Mouse (Mus musculus) neural tube, embryonic 14.5 days (tissue): Measurements from ENCODE around the gene Zzz3. TPM values are rescaled to one million over a fixed set of nuclear protein-coding genes. Genes with fewer than 3 reads are reported as not detected.

Experiments used
- ATAC-seq: fragments of 200-750 bp; cut with Nextera tagmentation; 2 replicates; pipeline ENCODE4 v1.8.0; 2017; ENCODE audit warnings: low read depth, mild to moderate bottlenecking, moderate TSS enrichment, moderate library complexity
- H3K27ac ChIP-seq: fragments of 300-500 bp; sonication (generic); 2 replicates; pipeline ENCODE4 v1.5.1; 2014; ENCODE audit warnings: low read depth, mild to moderate bottlenecking, control low read depth, low read length, moderate library complexity, mixed read lengths
- H3K27me3 ChIP-seq: fragments of 300-500 bp; sonication (generic); 2 replicates; pipeline ENCODE4 v1.6.1; 2014; ENCODE audit warnings: low read length; ENCODE audit not compliant: control insufficient read depth, insufficient read depth
- H3K36me3 ChIP-seq: fragments of 300-500 bp; sonication (generic); 2 replicates; pipeline ENCODE4 v1.6.1; 2014; ENCODE audit warnings: low read length, mixed read lengths; ENCODE audit not compliant: control insufficient read depth, insufficient read depth
- H3K4me1 ChIP-seq: fragments of 300-500 bp; sonication (generic); 2 replicates; pipeline ENCODE4 v1.6.1; 2014; ENCODE audit warnings: low read length; ENCODE audit not compliant: control insufficient read depth, insufficient read depth
- H3K4me2 ChIP-seq: fragments of 300-500 bp; sonication (generic); 2 replicates; pipeline ENCODE4 v1.6.1; 2014; ENCODE audit warnings: mild to moderate bottlenecking, low read depth, low read length, control low read depth
- H3K4me3 ChIP-seq: fragments of 300-500 bp; sonication (generic); 2 replicates; pipeline ENCODE4 v1.5.1; 2014; ENCODE audit warnings: low read depth, low read length, control low read depth, mixed read lengths
- H3K9ac ChIP-seq: fragments of 300-500 bp; sonication (generic); replicated peaks from 2 replicates; pipeline ENCODE4 v1.6.1; 2014; ENCODE audit warnings: low read depth, mild to moderate bottlenecking, control low read depth, low read length, mixed read lengths
- H3K9me3 ChIP-seq: fragments of 300-500 bp; sonication (generic); 2 replicates; pipeline ENCODE4 v1.6.1; 2016; ENCODE audit warnings: low read length; ENCODE audit not compliant: control insufficient read depth
- WGBS: fragments of 180-500 bp; shearing (Covaris S2); extraction: QIAGEN DNeasy Blood & Tissue Kit; methylation state at CpG from one replicate; pipeline ENCODE4 v1.1.7; 2014; 5-methylcytosine and 5-hydroxymethylcytosine counted together
- polyA plus RNA-seq: library from polyadenylated mRNA; unstranded; fragments of >200 nt; fragmentation: Nextera tagmentation; extraction: Ambion mirVana; gene quantifications from 2 replicates; pipeline ENCODE4 v1.2.1, GENCODE M21; 2014

Zzz3 gene
- polyA plus RNA-seq, 1 experiment from 2014 or later, result 36.3 TPM

DNA sequence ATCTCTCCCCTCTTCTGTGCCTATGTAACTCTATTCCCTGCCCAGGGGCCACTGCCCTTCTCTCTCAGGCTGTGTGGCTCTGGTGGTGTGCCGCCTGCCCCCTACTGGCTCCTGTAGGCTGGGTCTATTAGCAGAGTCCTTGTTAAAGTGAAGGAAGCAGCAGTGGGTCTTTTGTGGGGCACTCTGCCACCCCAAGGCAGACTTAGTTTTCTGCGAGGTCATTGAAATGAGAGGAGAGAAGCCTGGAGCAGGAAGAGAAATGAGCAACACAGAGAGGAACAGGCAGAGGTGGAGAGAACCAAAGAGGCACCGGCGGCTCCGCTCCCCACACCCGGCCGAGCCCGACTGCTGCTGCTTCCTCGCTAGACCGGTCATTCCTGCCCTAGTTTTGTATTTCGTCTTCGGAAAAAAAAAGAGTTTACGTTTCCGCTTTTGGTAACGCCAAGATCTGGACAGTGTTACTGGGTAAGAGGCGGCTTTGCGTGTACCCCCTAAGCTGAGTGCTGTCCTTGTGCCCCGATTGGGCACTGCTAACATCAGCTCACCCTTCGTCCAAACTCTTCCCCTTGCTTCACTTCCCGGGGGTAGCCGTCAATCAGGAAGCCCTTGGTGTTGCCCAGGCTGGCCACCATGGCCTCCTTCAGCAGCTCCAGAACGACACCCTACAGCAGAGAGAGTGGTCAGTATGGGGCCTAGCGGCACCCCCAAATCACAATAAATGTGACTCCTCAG lies 82.7 kb downstream of the Zzz3 start:
- Histone ChIP-seq H3K4me3 (peak overlapping the region; percentile 17; the same call in 1 of the 2 replicates), H3K9me3 (no peaks in the 10 kb centered on the region), H3K4me2 (peak overlapping the region; percentile 49), H3K36me3 (no peaks in the 10 kb centered on the region), H3K27ac (no peak overlapping the region), H3K27me3 (no peaks in the 10 kb centered on the region), H3K9ac (no peak overlapping the region), H3K4me1 (peaks cover 5% of the 10 kb centered on the region; the same call in 1 of the 2 replicates)
- ATAC-seq, result peak; percentile 71
- WGBS, result 4% methylated on average over 23 of the region's 23 CpGs

DNA sequence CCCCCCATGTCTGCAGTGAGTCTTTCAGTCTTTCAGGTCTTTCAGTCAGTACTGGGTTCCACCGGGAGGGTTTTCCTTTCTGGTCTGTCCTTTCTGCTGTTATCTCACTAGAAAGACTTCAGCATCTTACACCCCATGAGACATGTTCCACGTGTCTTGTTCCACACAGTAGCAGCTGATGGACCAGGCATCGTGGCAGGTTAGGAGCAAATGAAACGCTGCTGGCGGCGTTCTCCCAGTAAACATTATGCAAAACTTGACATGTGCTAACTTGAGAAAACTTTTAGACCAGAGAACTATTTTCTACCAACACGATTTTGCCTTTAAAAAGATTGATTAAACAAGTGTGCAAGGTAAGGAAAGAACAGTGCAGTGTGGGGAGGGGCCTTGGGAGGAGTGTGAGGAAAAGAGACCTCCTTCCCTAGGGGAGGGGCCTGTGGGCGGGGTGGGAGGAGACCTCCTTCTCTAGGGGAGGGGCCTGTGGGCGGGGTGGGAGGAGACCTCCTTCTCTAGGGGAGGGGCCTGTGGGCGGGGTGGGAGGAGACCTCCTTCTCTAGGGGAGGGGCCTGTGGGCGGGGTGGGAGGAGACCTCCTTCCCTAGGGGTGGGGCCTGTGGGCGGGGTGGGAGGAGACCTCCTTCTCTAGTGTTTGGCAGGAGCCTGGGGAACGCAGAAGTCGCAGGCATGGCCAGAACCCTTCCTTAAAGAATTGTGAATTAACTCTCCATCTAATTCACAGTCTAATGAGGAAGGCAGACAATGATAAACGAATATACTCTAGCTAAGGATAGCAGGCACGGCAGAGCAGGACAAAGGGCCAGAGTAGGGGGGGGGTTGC lies 83.5 kb downstream of the Zzz3 start:
- Histone ChIP-seq H3K4me3 (peak overlapping the region; percentile 17; the same call in 1 of the 2 replicates), H3K36me3 (no peaks in the 10 kb centered on the region), H3K9me3 (no peaks in the 10 kb centered on the region), H3K27me3 (no peaks in the 10 kb centered on the region), H3K9ac (no peak overlapping the region), H3K4me2 (peak overlapping the region; percentile 49), H3K27ac (no peak overlapping the region), H3K4me1 (peaks cover 7% of the 10 kb centered on the region; the same call in 1 of the 2 replicates)
- 4% methylated on average over 14 of the region's 16 CpGs for WGBS
- ATAC-seq, result peak; percentile 50

DNA sequence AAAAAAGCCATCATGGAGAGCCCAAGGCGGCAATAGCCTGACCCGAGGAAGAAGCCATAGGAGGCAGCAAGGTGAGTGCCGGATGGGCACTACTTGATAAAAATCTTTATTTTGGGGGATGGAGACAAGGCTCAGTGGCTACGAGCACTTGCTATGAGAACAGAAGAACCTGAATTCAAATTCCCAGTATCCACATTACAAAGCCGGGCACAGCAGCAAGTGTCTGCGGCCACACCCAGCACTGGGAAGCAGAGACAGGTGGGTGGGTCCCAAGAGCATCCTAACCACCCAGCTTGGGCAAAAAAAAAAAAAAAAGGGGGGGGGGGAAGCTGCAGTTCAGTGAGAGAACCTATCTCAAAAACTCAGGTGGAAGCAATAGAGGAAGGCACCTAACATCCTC lies 85.1 kb downstream of the Zzz3 start:
- no peaks in the 10 kb centered on the region for H3K9me3 ChIP-seq
- peaks cover 13% of the 10 kb centered on the region; the same call in 1 of the 2 replicates for H3K4me1 ChIP-seq
- H3K27ac ChIP-seq, result no peak overlapping the region
- no peaks in the 10 kb centered on the region for H3K27me3 ChIP-seq
- 92% methylated on average over 6 of the region's 6 CpGs for WGBS
- H3K4me2 ChIP-seq, result no peak overlapping the region
- no peak overlapping the region for H3K4me3 ChIP-seq
- H3K9ac ChIP-seq, result no peak overlapping the region
- no peak for ATAC-seq
- H3K36me3 ChIP-seq, result no peaks in the 10 kb centered on the region

DNA sequence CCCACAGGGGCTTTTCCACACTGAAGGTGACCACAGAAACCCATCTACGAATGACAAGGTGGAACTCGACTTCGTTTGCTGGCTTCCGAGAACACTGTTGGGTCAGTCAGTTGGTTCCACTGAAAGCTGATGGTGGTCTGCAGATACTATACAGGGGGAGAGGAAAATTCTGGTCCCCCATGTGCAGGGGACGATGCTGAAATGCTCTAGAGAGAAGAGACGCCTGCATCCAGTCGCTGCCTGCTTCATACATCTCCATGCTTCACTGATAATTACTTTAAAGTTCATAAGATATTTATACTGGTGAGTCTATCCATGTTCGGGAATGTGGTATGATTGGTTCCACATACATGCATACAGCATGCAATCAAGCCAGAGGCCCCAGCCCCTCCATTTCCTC lies 86.9 kb downstream of the Zzz3 start:
- Histone ChIP-seq H3K9me3 (no peaks in the 10 kb centered on the region), H3K4me1 (peaks cover 13% of the 10 kb centered on the region; the same call in 1 of the 2 replicates), H3K9ac (no peak overlapping the region), H3K27ac (no peak overlapping the region), H3K4me2 (no peak overlapping the region), H3K4me3 (no peak overlapping the region), H3K36me3 (no peaks in the 10 kb centered on the region), H3K27me3 (no peaks in the 10 kb centered on the region)
- WGBS, result 69% methylated on average over 8 of the region's 8 CpGs
- no peak for ATAC-seq

DNA sequence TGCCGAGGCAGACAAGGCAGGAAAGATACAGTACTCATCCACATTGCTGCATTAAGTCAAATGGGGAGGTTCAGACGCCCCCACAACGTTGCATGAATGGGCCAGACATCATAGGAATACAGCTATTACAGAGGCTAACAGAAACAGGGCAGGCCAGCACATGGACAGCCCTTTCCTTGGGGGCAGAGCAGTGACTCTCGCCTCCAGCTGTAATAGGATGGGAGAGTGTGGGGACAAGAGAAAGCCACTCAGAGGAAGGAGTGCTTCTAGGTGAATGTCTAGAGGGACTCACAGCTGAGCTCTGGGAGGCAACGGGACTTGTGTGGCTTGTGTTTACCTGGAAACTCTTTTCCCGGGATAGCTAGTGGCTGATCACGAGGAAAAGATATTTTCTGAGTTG lies 88.5 kb downstream of the Zzz3 start:
- Histone ChIP-seq H3K27ac (peak overlapping the region; percentile 64), H3K4me1 (peaks cover 8% of the 10 kb centered on the region; the same call in 1 of the 2 replicates), H3K4me3 (no peak overlapping the region), H3K9me3 (no peaks in the 10 kb centered on the region), H3K4me2 (no peak overlapping the region), H3K9ac (no peak overlapping the region), H3K27me3 (no peaks in the 10 kb centered on the region), H3K36me3 (no peaks in the 10 kb centered on the region)
- ATAC-seq, result no peak
- WGBS, result 44% methylated on average over 7 of the region's 7 CpGs

DNA sequence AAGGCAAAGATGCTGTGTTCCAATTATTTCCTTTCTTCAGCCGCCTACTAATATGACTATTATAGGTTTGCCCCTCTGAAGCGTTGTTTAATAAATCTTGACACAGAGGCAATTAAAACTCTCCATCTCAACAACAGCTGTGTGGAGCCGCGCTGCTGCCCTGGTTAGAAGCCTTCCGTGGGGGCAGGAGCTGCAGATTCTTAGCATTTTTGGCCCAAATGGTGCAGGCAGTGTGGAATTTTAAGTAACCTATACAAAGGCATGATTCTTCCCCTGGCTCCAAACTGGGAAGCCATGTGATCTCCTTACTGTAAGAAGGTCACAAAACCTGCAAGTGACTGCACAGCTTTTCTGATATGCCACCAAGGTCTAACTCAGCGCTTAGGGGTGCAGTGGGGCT lies 88.9 kb downstream of the Zzz3 start:
- Histone ChIP-seq H3K9me3 (no peaks in the 10 kb centered on the region), H3K27ac (peak overlapping the region; percentile 16), H3K27me3 (no peaks in the 10 kb centered on the region), H3K4me2 (no peak overlapping the region), H3K9ac (no peak overlapping the region), H3K4me1 (peaks cover 8% of the 10 kb centered on the region; the same call in 1 of the 2 replicates), H3K4me3 (no peak overlapping the region), H3K36me3 (no peaks in the 10 kb centered on the region)
- peak; percentile 50; the same call in 1 of the 2 replicates for ATAC-seq
- WGBS, result 40% methylated on average over 6 of the region's 6 CpGs

DNA sequence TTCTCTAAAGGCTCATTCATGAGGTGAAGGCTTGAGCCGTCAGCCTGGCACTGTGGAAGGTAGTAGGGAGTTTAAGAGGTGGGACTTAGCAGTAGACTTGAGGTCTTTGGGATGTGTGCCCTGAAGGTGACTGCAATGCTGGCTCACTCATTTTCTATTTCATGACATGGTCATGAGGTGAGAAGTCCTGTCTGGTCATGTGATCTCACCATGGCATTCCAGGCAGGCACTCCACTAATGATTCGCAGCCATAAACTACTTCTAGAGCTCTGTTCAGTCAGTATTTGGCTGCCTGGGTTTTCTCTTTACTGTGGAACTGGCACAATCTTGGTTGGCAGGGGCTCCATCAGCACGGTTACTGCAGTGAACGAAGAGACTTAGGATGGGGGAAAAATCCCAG lies 93.7 kb downstream of the Zzz3 start:
- no peaks in the 10 kb centered on the region for H3K9me3 ChIP-seq
- no peak overlapping the region for H3K4me2 ChIP-seq
- H3K27ac ChIP-seq, result no peak overlapping the region
- no peak for ATAC-seq
- H3K9ac ChIP-seq, result no peak overlapping the region
- 90% methylated on average over 4 of the region's 4 CpGs for WGBS
- H3K27me3 ChIP-seq, result no peaks in the 10 kb centered on the region
- no peaks in the 10 kb centered on the region for H3K36me3 ChIP-seq
- H3K4me3 ChIP-seq, result no peak overlapping the region
- peaks cover 5% of the 10 kb centered on the region; the same call in 1 of the 2 replicates for H3K4me1 ChIP-seq

DNA sequence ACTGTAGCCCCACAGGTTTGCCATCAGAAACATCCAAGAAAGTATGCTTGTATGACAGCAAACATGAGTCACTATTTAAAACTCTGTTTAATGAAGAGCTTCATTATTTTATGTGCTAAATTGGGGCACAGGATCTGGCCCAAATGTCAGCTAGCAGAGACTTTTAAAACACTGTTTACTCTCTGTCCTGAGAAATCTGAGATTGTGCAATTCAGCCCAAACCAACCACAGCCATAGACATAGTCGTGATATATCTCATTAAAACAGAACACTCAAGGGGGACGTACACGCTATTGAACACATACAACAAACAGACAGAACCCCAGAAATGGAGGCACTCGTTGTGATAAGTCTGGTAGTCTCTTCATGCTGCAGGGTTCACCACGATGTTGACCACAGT lies 95.2 kb downstream of the Zzz3 start:
- no peak for ATAC-seq
- H3K4me1 ChIP-seq, result peaks cover 3% of the 10 kb centered on the region; the same call in 1 of the 2 replicates
- H3K27ac ChIP-seq, result no peak overlapping the region

DNA sequence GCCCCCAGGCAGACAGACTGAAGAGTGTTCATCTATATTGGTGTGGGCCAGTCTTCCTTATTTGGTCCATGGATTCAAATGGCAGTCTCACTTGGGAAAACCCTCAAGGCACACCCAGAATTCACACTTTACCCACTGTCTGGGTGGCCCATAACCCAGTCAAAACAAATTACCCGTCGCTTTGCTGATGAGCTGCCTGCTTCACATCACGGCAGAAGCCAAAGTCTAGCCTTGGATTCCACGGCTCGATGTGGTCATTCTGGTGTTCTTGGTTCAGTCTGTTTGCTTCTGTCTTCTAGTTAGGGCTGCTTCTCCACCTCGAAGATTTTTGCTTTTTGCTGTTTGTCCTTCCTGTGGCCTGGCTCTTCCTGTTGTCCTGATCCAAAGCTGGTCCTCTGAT lies 97.0 kb downstream of the Zzz3 start:
- Histone ChIP-seq H3K27me3 (no peaks in the 10 kb centered on the region), H3K4me2 (no peak overlapping the region), H3K27ac (no peak overlapping the region), H3K4me3 (no peak overlapping the region), H3K9ac (no peak overlapping the region), H3K4me1 (peaks cover 3% of the 10 kb centered on the region; the same call in 1 of the 2 replicates), H3K9me3 (no peaks in the 10 kb centered on the region), H3K36me3 (no peaks in the 10 kb centered on the region)
- no peak for ATAC-seq
- 85% methylated on average over 6 of the region's 6 CpGs for WGBS

More for the DNA sequence above, 95.2 kb downstream of the Zzz3 start:
- Histone ChIP-seq H3K4me2 (no peak overlapping the region), H3K9ac (no peak overlapping the region), H3K36me3 (no peaks in the 10 kb centered on the region), H3K27me3 (no peaks in the 10 kb centered on the region), H3K4me3 (no peak overlapping the region), H3K9me3 (no peaks in the 10 kb centered on the region)
- 91% methylated on average over 5 of the region's 5 CpGs for WGBS
